Mouse (Mus musculus) CH12.LX (cell line): ENCODE data around the gene Mapkapk2. TPM values are rescaled to one million over a fixed set of nuclear protein-coding genes. Genes with fewer than 3 reads are reported as not detected.

ENCODE experiments used
- DNase-seq: peaks from one replicate; pipeline ENCODE4 v3.0.0-alpha.2; 2013; ENCODE audit errors: extremely low read depth
- H3K27ac ChIP-seq: 2 replicates; pipeline ENCODE4 v1.5.1; 2012; ENCODE audit warnings: low read depth, mild to moderate bottlenecking, control low read depth, moderate library complexity; ENCODE audit not compliant: insufficient read depth
- H3K27me3 ChIP-seq: replicated peaks from 2 replicates; pipeline ENCODE3; 2012; ENCODE audit warnings: inconsistent platforms
- H3K36me3 ChIP-seq, 2 experiments: replicated peaks in 1 of 2; 2 replicates each; pipeline versions ENCODE3 to v1.6.1; 2012; ENCODE audit warnings: inconsistent platforms in 1 of 2, low read length in 1 of 2, mild to moderate bottlenecking in 1 of 2, mixed read lengths in 1 of 2, moderate library complexity in 1 of 2; ENCODE audit not compliant: control insufficient read depth in 1 of 2, insufficient read depth in 1 of 2
- H3K4me1 ChIP-seq, 2 experiments: 2 replicates each; pipeline ENCODE4 v1.6.1; 2012; ENCODE audit warnings: inconsistent platforms in 1 of 2, moderate library complexity in 1 of 2; ENCODE audit not compliant: insufficient read depth in 2 of 2, control insufficient read depth in 1 of 2
- H3K4me2 ChIP-seq: 2 replicates; pipeline ENCODE4 v1.6.1; 2012; ENCODE audit warnings: low read depth, mild to moderate bottlenecking, control low read depth; ENCODE audit not compliant: poor library complexity, insufficient read depth, severe bottlenecking
- H3K4me3 ChIP-seq, 3 experiments: fragments of 150-350 bp in 1 of 3; sonication (generic) in 1 of 3; replicated peaks in 1 of 3; 2 replicates each; pipeline versions ENCODE3 to v1.5.1; 2011 to 2012; ENCODE audit warnings: low read depth in 2 of 3, low read length in 2 of 3, mild to moderate bottlenecking in 2 of 3, moderate library complexity in 2 of 3, control low read depth in 1 of 3, improper control_type of control experiment in 1 of 3, inconsistent platforms in 1 of 3, mixed read lengths in 1 of 3; ENCODE audit not compliant: poor library complexity in 1 of 3
- H3K79me2 ChIP-seq: replicated peaks from 2 replicates; pipeline ENCODE4 v1.6.1; 2012; ENCODE audit warnings: mild to moderate bottlenecking, moderate library complexity; ENCODE audit not compliant: control insufficient read depth, poor library complexity, insufficient read depth, severe bottlenecking; ENCODE audit errors: extremely low read depth
- H3K9ac ChIP-seq: 2 replicates; pipeline ENCODE4 v1.6.1; 2012; ENCODE audit warnings: low read depth, mild to moderate bottlenecking, control low read depth, moderate library complexity; ENCODE audit not compliant: insufficient read depth
- H3K9me3 ChIP-seq: replicated peaks from 2 replicates; pipeline ENCODE3; 2012; ENCODE audit warnings: low read length, inconsistent platforms, mixed read lengths
- CHD1 ChIP-seq: IDR thresholded peaks from 2 replicates; pipeline ENCODE4 v1.6.1; 2012; ENCODE audit warnings: low read depth, low read length, improper control_type of control experiment, inconsistent platforms
- CHD2 ChIP-seq: IDR thresholded peaks from 2 replicates; pipeline ENCODE4 v1.6.1; 2011; ENCODE audit warnings: low read length, improper control_type of control experiment
- E2F4 ChIP-seq: IDR thresholded peaks from 2 replicates; pipeline ENCODE4 v1.6.1; 2011; ENCODE audit warnings: low read depth, low read length, improper control_type of control experiment; ENCODE audit not compliant: insufficient replicate concordance
- ELF1 ChIP-seq: IDR thresholded peaks from 2 replicates; pipeline ENCODE4 v1.6.1; 2014; ENCODE audit warnings: low read depth, mild to moderate bottlenecking, inconsistent platforms, low read length, improper control_type of control experiment
- ETS1 ChIP-seq: conservative IDR thresholded peaks from 2 replicates; pipeline ENCODE4 v1.6.1; 2012; ENCODE audit warnings: low read depth, mild to moderate bottlenecking, inconsistent platforms, low read length, improper control_type of control experiment, moderate library complexity
- HCFC1 ChIP-seq: IDR thresholded peaks from 2 replicates; pipeline ENCODE4 v1.6.1; 2012; ENCODE audit warnings: low read depth, mild to moderate bottlenecking, inconsistent platforms, low read length, improper control_type of control experiment
- IRF4 ChIP-seq: IDR thresholded peaks from 2 replicates; pipeline ENCODE4 v1.6.1; 2014; ENCODE audit warnings: low read depth, mild to moderate bottlenecking, inconsistent platforms, low read length, improper control_type of control experiment
- JUN ChIP-seq: IDR thresholded peaks from 2 replicates; pipeline ENCODE4 v1.6.1; 2011; ENCODE audit warnings: low read depth, mild to moderate bottlenecking, low read length, improper control_type of control experiment, moderate library complexity; ENCODE audit not compliant: insufficient read depth
- JUND ChIP-seq: conservative IDR thresholded peaks from 2 replicates; pipeline ENCODE4 v1.6.1; 2011; ENCODE audit warnings: low read depth, low read length, improper control_type of control experiment
- KAT2A ChIP-seq: IDR thresholded peaks from 2 replicates; pipeline ENCODE4 v1.6.1; 2012; ENCODE audit warnings: low read length, improper control_type of control experiment, inconsistent platforms; ENCODE audit not compliant: insufficient replicate concordance
- MAFK ChIP-seq: IDR thresholded peaks from 2 replicates; pipeline ENCODE4 v1.6.1; 2011; ENCODE audit warnings: low read length, improper control_type of control experiment; ENCODE audit not compliant: insufficient replicate concordance
- MAX ChIP-seq: IDR thresholded peaks from 2 replicates; pipeline ENCODE4 v1.6.1; 2011; ENCODE audit warnings: low read length, improper control_type of control experiment
- MAZ ChIP-seq: IDR thresholded peaks from 2 replicates; pipeline ENCODE4 v1.6.1; 2012; ENCODE audit warnings: low read depth, mild to moderate bottlenecking, inconsistent platforms, low read length, improper control_type of control experiment, moderate library complexity
- MEF2A ChIP-seq: IDR thresholded peaks from 2 replicates; pipeline ENCODE4 v1.6.1; 2014; ENCODE audit warnings: low read depth, mild to moderate bottlenecking, inconsistent platforms, low read length, improper control_type of control experiment, borderline replicate concordance
- MXI1 ChIP-seq: IDR thresholded peaks from 2 replicates; pipeline ENCODE4 v1.6.1; 2011; ENCODE audit warnings: mild to moderate bottlenecking, low read depth, low read length, improper control_type of control experiment
- NELFE ChIP-seq: IDR thresholded peaks from 2 replicates; pipeline ENCODE4 v1.6.1; 2011; ENCODE audit warnings: low read depth, low read length, improper control_type of control experiment
- NRF1 ChIP-seq: IDR thresholded peaks from 2 replicates; pipeline ENCODE4 v1.6.1; 2014; ENCODE audit warnings: low read depth, mild to moderate bottlenecking, inconsistent platforms, low read length, improper control_type of control experiment, moderate library complexity
- PAX5 ChIP-seq: IDR thresholded peaks from 2 replicates; pipeline ENCODE4 v1.6.1; 2012; ENCODE audit warnings: low read length, inconsistent platforms, mixed read lengths
- POLR2A ChIP-seq: IDR thresholded peaks from 2 replicates; pipeline ENCODE4 v1.6.1; 2011; ENCODE audit warnings: low read depth, mild to moderate bottlenecking, improper control_type of control experiment, low read length
- POLR2AphosphoS2 ChIP-seq: IDR thresholded peaks from 2 replicates; pipeline ENCODE4 v1.6.1; 2011; ENCODE audit warnings: low read depth, low read length, improper control_type of control experiment
- RCOR1 ChIP-seq: conservative IDR thresholded peaks from 2 replicates; pipeline ENCODE4 v1.6.1; 2012; ENCODE audit warnings: low read depth, mild to moderate bottlenecking, inconsistent platforms, low read length, improper control_type of control experiment
- SIN3A ChIP-seq: IDR thresholded peaks from 2 replicates; pipeline ENCODE4 v1.6.1; 2012; ENCODE audit warnings: low read length, improper control_type of control experiment, inconsistent platforms
- TBP ChIP-seq: conservative IDR thresholded peaks from 2 replicates; pipeline ENCODE4 v1.6.1; 2011; ENCODE audit warnings: low read depth, low read length, improper control_type of control experiment
- TCF12 ChIP-seq: IDR thresholded peaks from 2 replicates; pipeline ENCODE4 v1.6.1; 2014; ENCODE audit warnings: low read depth, mild to moderate bottlenecking, inconsistent platforms, low read length, improper control_type of control experiment
- UBTF ChIP-seq: IDR thresholded peaks from 2 replicates; pipeline ENCODE4 v1.6.1; 2012; ENCODE audit warnings: low read depth, mild to moderate bottlenecking, inconsistent platforms, low read length, improper control_type of control experiment, moderate library complexity
- USF1 ChIP-seq: IDR thresholded peaks from 2 replicates; pipeline ENCODE4 v1.6.1; 2014; ENCODE audit warnings: low read depth, mild to moderate bottlenecking, inconsistent platforms, low read length, improper control_type of control experiment
- ZC3H11A ChIP-seq: IDR thresholded peaks from 2 replicates; pipeline ENCODE4 v1.6.1; 2012; ENCODE audit warnings: low read depth, mild to moderate bottlenecking, inconsistent platforms, low read length, improper control_type of control experiment
- ZKSCAN1 ChIP-seq: IDR thresholded peaks from 2 replicates; pipeline ENCODE4 v1.6.1; 2012; ENCODE audit warnings: low read depth, inconsistent platforms, low read length, improper control_type of control experiment, borderline replicate concordance
- ZMIZ1 ChIP-seq: IDR thresholded peaks from 2 replicates; pipeline ENCODE4 v1.6.1; 2012; ENCODE audit warnings: low read depth, mild to moderate bottlenecking, inconsistent platforms, low read length, improper control_type of control experiment
- dilution Hi-C: fragments of 300-500 bp; cut with MboI; formaldehyde crosslinking; loops from 2 replicates; pipeline ENCODE4 v1.14.3; 2020; ENCODE audit warnings: low sequenced_read_pairs; ENCODE audit not compliant: extremely low pct_unique_long_range_greater_than_20kb, extremely low pct_ligation_motif_present
- in situ Hi-C: fragments of 300-500 bp; cut with MboI; formaldehyde crosslinking; loops from 3 replicates; pipeline ENCODE4 v1.14.3; 2019; ENCODE audit warnings: low sequenced_read_pairs, low pct_ligation_motif_present, low pct_unique_long_range_greater_than_20kb, mixed read lengths
- polyA plus RNA-seq: library from polyadenylated mRNA; unstranded; fragments of >175 nt; gene quantifications from 2 replicates; pipeline ENCODE4 v1.2.1, GENCODE M21; 2012; ENCODE audit warnings: low read depth; ENCODE audit not compliant: insufficient read length
- total RNA-seq, 2 experiments: library from RNA; depleted of rRNA; stranded (reverse); fragments of 300-350 nt in 1 of 2; fragments of >200 nt in 1 of 2; gene quantifications; 2 replicates each; pipeline ENCODE4 v1.2.3; 2012 to 2014

The Mapkapk2 gene
- total RNA-seq (2012; rRNA removed) (54.2 and 55.0 TPM in 2 replicates), total RNA-seq (2014; rRNA removed) (58.6 and 62.9 TPM in 2 replicates), polyA plus RNA-seq (63.5 and 68.6 TPM in 2 replicates)

- Histone ChIP-seq H3K9me3 (no peaks in the 10 kb centered on the region), H3K4me2 (peak within 1 kb of the TSS; percentile 94), H3K9ac (peak within 1 kb of the TSS; percentile 83), H3K27me3 (peaks cover 4% of the 10 kb centered on the region), H3K27ac (peak within 1 kb of the TSS; percentile 10), H3K4me3 (peak within 1 kb of the TSS; percentile 91 to 93 (median 93))
- in situ Hi-C loops (loop anchor here (5.0 kb wide), 1 partner anchor 35 kb away; no protein-coding TSS in a partner anchor), dilution Hi-C loops (no loop called here)
- TF ChIP-seq MXI1 (peak; percentile 84), CHD1 (no peak), SIN3A (peak; percentile 76), ETS1 (0 out of 2 replicates have a peak, but pooled peaks have one; percentile 10), ZC3H11A (no peak), JUN (no peak), PAX5 (no peak), MAZ (peak; percentile 85), E2F4 (peak; percentile 74; the same call in 1 of the 2 replicates), NELFE (peak; percentile 90), POLR2A (peak; percentile 89), ELF1 (peak; percentile 58), RCOR1 (no peak), USF1 (no peak), CHD2 (peak; percentile 87), MAFK (no peak), TBP (peak; percentile 69; the same call in 1 of the 2 replicates), KAT2A (no peak), HCFC1 (peak; percentile 68), UBTF (peak; percentile 79; the same call in 1 of the 2 replicates), TCF12 (peak; percentile 62), MAX (no peak; the same call in 1 of the 2 replicates), ZKSCAN1 (no peak), MEF2A (peak; percentile 51; the same call in 1 of the 2 replicates), NRF1 (0 out of 2 replicates have a peak, but pooled peaks have one; percentile 28), IRF4 (peak; percentile 17; the same call in 1 of the 2 replicates), ZMIZ1 (peak; percentile 92), POLR2AphosphoS2 (peak; percentile 62; the same call in 1 of the 2 replicates), JUND (no peak)
- TF ChIP-seq, all 38 proteins: peak for 18
- peak; percentile 89 for DNase-seq
- H3K4me1 ChIP-seq: peaks cover 0 to 37% of the 10 kb centered on the region in 2 experiments; a peak in 3 of 4 replicates
- H3K79me2 ChIP-seq: peaks cover 28% of the 10 kb centered on the region
- H3K36me3 ChIP-seq: peaks cover 0 to 15% of the 10 kb centered on the region in 2 experiments
Observed at GRCm38 (mm10) chr1:131097700-131098094, at the start of gene Mapkapk2. Gene Mapkapk2, minus strand, starts transcription at chr1:131097826.
